Comparison of ENCODE assay signal across 8 mouse cellular contexts in the genomic region with DNA sequence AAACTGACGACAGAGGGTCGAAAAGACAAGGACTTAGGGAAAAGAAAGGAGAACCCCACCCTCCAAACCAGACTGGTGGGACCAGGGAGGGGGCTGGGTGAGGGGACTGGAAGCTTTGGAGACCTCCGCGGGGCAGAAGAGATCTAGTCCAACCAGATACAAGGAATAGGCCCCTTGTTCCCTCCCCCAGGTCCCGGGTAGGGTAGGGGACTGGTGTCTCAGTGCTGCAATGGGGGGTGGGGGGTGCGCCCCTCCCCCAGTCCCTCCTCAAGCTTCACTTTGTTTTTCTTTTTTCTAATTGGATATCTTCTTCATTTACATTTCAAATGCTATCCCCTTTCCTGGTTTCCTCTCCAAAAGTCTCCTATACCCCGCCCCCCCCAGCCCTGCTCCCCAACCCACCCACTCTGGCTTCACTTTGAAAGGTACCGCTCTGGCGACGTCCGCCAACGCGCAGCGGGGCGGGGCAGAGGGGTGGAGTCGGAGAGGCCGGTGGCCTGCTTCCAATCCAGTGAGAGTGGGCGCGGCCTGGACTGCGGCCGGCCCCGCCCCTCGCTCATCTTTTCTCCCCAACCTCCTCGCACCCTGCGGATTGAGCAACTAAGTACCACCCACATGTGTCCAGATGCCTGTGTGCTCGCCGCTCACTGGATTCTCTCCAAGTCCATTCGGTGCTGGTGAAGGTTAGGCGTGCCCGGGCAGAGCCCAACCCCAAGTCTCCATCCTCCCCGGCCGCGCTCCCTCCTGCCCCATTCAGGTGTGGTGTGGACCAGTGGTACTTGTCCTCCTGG. TPM values are rescaled to one million over a fixed set of nuclear protein-coding genes. Genes with fewer than 3 reads are reported as not detected.
DNase-seq lines count a peak whose midpoint lies in the region; ATAC-seq and TF ChIP-seq lines count a peak whose summit lies in the region.

No protein-coding gene starts in this region.

- no peaks in the 10 kb centered on the region for H3K79me2 ChIP-seq in myocyte (ENCODE audit: control insufficient read depth, insufficient read depth)

- H3K27ac ChIP-seq in brown adipose tissue, adult 24 weeks (replicated peaks; ENCODE audit: low read depth, low read length): no peak overlapping the region
- H3K27ac ChIP-seq in heart, embryonic 11.5 days (ENCODE audit: low read depth, low read length): no peak overlapping the region
- peak overlapping the region; percentile 29; the same call in 1 of the 2 replicates for H3K27ac ChIP-seq in kidney, embryonic 16.5 days (ENCODE audit: low read length)
- no peak overlapping the region for H3K27ac ChIP-seq in liver, embryonic 11.5 days (ENCODE audit: low read depth, low read length)

- WGBS in heart, embryonic 11.5 days (ENCODE audit: insufficient replicate concordance): 14% methylated on average over 31 of the region's 33 CpGs
- 22% methylated on average over 33 of the region's 33 CpGs for WGBS in kidney, embryonic 16.5 days
- WGBS in liver, embryonic 11.5 days: 12% methylated on average over 33 of the region's 33 CpGs

- no peaks in the 10 kb centered on the region for H3K27me3 ChIP-seq in heart, embryonic 11.5 days (ENCODE audit: control insufficient read depth, insufficient read depth, low read length)
- H3K27me3 ChIP-seq in kidney, embryonic 16.5 days (ENCODE audit: insufficient read depth, low read length): peaks cover 2% of the 10 kb centered on the region; the same call in 1 of the 2 replicates
- H3K27me3 ChIP-seq in liver, embryonic 11.5 days (replicated peaks; ENCODE audit: control insufficient read depth, insufficient read depth, low read length): 0 out of 2 replicates have a peak, but pooled peaks cover 4% of the 10 kb centered on the region
- no peaks in the 10 kb centered on the region for H3K27me3 ChIP-seq in myocyte (ENCODE audit: control insufficient read depth, insufficient read depth, insufficient read length)

- ATAC-seq in CD4-positive, CD25-positive, alpha-beta regulatory T cell, adult 4 months: peak; percentile 98
- ATAC-seq in erythroid progenitor cell, adult 5-6 weeks (replicated peaks; ENCODE audit: low FRiP score, poor library complexity, severe bottlenecking): peak; percentile 100
- peak; percentile 98 for ATAC-seq in heart, embryonic 11.5 days (replicated peaks; ENCODE audit: insufficient number of reproducible peaks, low FRiP score, low TSS enrichment)
- peak; percentile 99 for ATAC-seq in kidney, embryonic 16.5 days (ENCODE audit: low FRiP score, low TSS enrichment)
- ATAC-seq in liver, embryonic 11.5 days (replicated peaks; ENCODE audit: low FRiP score): peak; percentile 98

- H3K4me2 ChIP-seq in heart, embryonic 11.5 days: peak overlapping the region; percentile 72
- peak overlapping the region; percentile 69 for H3K4me2 ChIP-seq in kidney, embryonic 16.5 days (replicated peaks; ENCODE audit: low read depth, low read length)
- H3K4me2 ChIP-seq in liver, embryonic 11.5 days: peak overlapping the region; percentile 69
- H3K4me2 ChIP-seq in myocyte (ENCODE audit: low read depth): peak overlapping the region; percentile 65

- H3K9me3 ChIP-seq in heart, embryonic 11.5 days (replicated peaks; ENCODE audit: control insufficient read depth, low read length): no peaks in the 10 kb centered on the region
- no peaks in the 10 kb centered on the region for H3K9me3 ChIP-seq in kidney, embryonic 16.5 days (ENCODE audit: low read length)
- H3K9me3 ChIP-seq in liver, embryonic 11.5 days (ENCODE audit: control insufficient read depth, low read length): no peaks in the 10 kb centered on the region

- H3K4me3 ChIP-seq in brown adipose tissue, adult 24 weeks (ENCODE audit: insufficient read depth, low read depth, low read length): peak overlapping the region; percentile 38
- H3K4me3 ChIP-seq in heart, embryonic 11.5 days (ENCODE audit: low read depth, low read length): peak overlapping the region; percentile 35
- peak overlapping the region; percentile 44 for H3K4me3 ChIP-seq in kidney, embryonic 16.5 days (ENCODE audit: low read length)
- H3K4me3 ChIP-seq in liver, embryonic 11.5 days (ENCODE audit: low read depth, low read length): peak overlapping the region; percentile 37
- peak overlapping the region; percentile 14 for H3K4me3 ChIP-seq in myocyte

- no peaks in the 10 kb centered on the region for H3K36me3 ChIP-seq in heart, embryonic 11.5 days (ENCODE audit: control insufficient read depth, insufficient read depth, low read length)
- H3K36me3 ChIP-seq in kidney, embryonic 16.5 days (ENCODE audit: insufficient read depth, low read length): no peaks in the 10 kb centered on the region
- no peaks in the 10 kb centered on the region for H3K36me3 ChIP-seq in liver, embryonic 11.5 days (ENCODE audit: control insufficient read depth, insufficient read depth, low read length)
- H3K36me3 ChIP-seq in myocyte (ENCODE audit: control insufficient read depth, insufficient read depth): no peaks in the 10 kb centered on the region

- no peak overlapping the region for H3ac ChIP-seq in myocyte (ENCODE audit: control insufficient read depth, insufficient read length)

- H3K9ac ChIP-seq in heart, embryonic 11.5 days (ENCODE audit: low read depth, low read length): no peak overlapping the region
- H3K9ac ChIP-seq in kidney, embryonic 16.5 days (replicated peaks; ENCODE audit: low read length): peak overlapping the region; percentile 38; the same call in 1 of the 2 replicates
- H3K9ac ChIP-seq in liver, embryonic 11.5 days (ENCODE audit: low read depth, low read length): no peak overlapping the region

- H3K4me1 ChIP-seq in brown adipose tissue, adult 24 weeks (ENCODE audit: control insufficient read depth, insufficient read depth, insufficient read length, low read length): no peaks in the 10 kb centered on the region
- no peaks in the 10 kb centered on the region for H3K4me1 ChIP-seq in heart, embryonic 11.5 days (ENCODE audit: control insufficient read depth, insufficient read depth, low read length)
- H3K4me1 ChIP-seq in kidney, embryonic 16.5 days (ENCODE audit: insufficient read depth, low read length): no peaks in the 10 kb centered on the region
- no peaks in the 10 kb centered on the region for H3K4me1 ChIP-seq in liver, embryonic 11.5 days (replicated peaks; ENCODE audit: control insufficient read depth, insufficient read depth, low read length)

- peak; percentile 72 for DNase-seq in liver, embryonic 11.5 days (ENCODE audit: low spot score)
- DNase-seq in spleen, postnatal 4 days (ENCODE audit: low spot score in 2 of 2): peak; percentile 70 to 86

- TF ChIP-seq POLR2A in myocyte (IDR thresholded peaks at IDR 0.05; ENCODE audit: insufficient read length, low read depth): peak; percentile 25

TF ChIP-seq in myocyte, 11 proteins besides CTCF, POLR2A, EP300 and RAD21 (continues in another document):
- TF ChIP-seq SRF (IDR thresholded peaks at IDR 0.05; ENCODE audit: control insufficient read depth, insufficient read length, low read depth) (no peak), CEBPB (IDR thresholded peaks at IDR 0.05; ENCODE audit: insufficient read depth, poor library complexity, severe bottlenecking) (peak; percentile 68), E2F4 (IDR thresholded peaks at IDR 0.05; ENCODE audit: insufficient read depth) (peak; percentile 42), POLR2AphosphoS2 (IDR thresholded peaks at IDR 0.05; ENCODE audit: insufficient read length, low read depth) (no peak), REST (IDR thresholded peaks at IDR 0.05; ENCODE audit: insufficient read depth, insufficient read length) (no peak), TCF12 (IDR thresholded peaks at IDR 0.05; ENCODE audit: insufficient read depth, poor library complexity, severe bottlenecking) (no peak), MYOD1 (IDR thresholded peaks at IDR 0.05; ENCODE audit: control insufficient read depth in 1 of 3, insufficient read length in 2 of 3, low read depth in 2 of 3) (no peak), TCF3 (IDR thresholded peaks at IDR 0.05; ENCODE audit: insufficient read length, low read depth) (no peak), USF1 (IDR thresholded peaks at IDR 0.05; ENCODE audit: low read depth) (no peak)

RNA-seq across cellular contexts. Expression of a gene that starts 8.6 kb away (rescaled TPM):
- not detected for polyA plus RNA-seq in CD4-positive, CD25-positive, alpha-beta regulatory T cell, adult 4 months (2017; shearing (Covaris generic))
- 5.1 and 5.9 TPM in 2 replicates for polyA plus RNA-seq in brown adipose tissue, adult 24 weeks (2012; ENCODE audit: insufficient read depth, insufficient read length, missing spikeins)
- total RNA-seq in erythroid progenitor cell, adult 5-6 weeks (2015; ENCODE audit: low replicate concordance): 10.1 and 11.7 TPM in 2 replicates
- total RNA-seq in erythroid progenitor cell, adult 5-6 weeks (2017; ENCODE audit: low replicate concordance): 4.0 and 19.3 TPM in 2 replicates
- 2.1 and 3.3 TPM in 2 replicates for polyA plus RNA-seq in heart, embryonic 11.5 days (2014; fragmentation: Nextera tagmentation; extraction: Ambion mirVana)
- 21.7 and 22.7 TPM in 2 replicates for polyA plus RNA-seq in kidney, embryonic 16.5 days (2015; fragmentation: Nextera tagmentation; extraction: Ambion mirVana)
- polyA plus RNA-seq in liver, embryonic 11.5 days (2014; fragmentation: Nextera tagmentation; extraction: Ambion mirVana): 0.99 and 1.1 TPM in 2 replicates
- polyA plus RNA-seq in myocyte (2012; fragmentation: generic; extraction: Trizol): 2.1 TPM

RNA-seq across cellular contexts. Expression of a gene that starts 37.8 kb away (rescaled TPM):
- polyA plus RNA-seq in CD4-positive, CD25-positive, alpha-beta regulatory T cell, adult 4 months (2017; shearing (Covaris generic)): 1 to 10 TPM; 7.7 to 8.3 TPM
- 1.3 and 2.4 TPM in 2 replicates for polyA plus RNA-seq in brown adipose tissue, adult 24 weeks (2012; ENCODE audit: insufficient read depth, insufficient read length, missing spikeins)
- total RNA-seq in erythroid progenitor cell, adult 5-6 weeks (2015; ENCODE audit: low replicate concordance): 25.6 and 29.3 TPM in 2 replicates
- total RNA-seq in erythroid progenitor cell, adult 5-6 weeks (2017; ENCODE audit: low replicate concordance): 31.9 and 42.4 TPM in 2 replicates
- polyA plus RNA-seq in heart, embryonic 11.5 days (2014; fragmentation: Nextera tagmentation; extraction: Ambion mirVana): 10.0 and 11.2 TPM in 2 replicates
- polyA plus RNA-seq in kidney, embryonic 16.5 days (2015; fragmentation: Nextera tagmentation; extraction: Ambion mirVana): 13.6 and 14.7 TPM in 2 replicates
- 28.1 and 31.9 TPM in 2 replicates for polyA plus RNA-seq in liver, embryonic 11.5 days (2014; fragmentation: Nextera tagmentation; extraction: Ambion mirVana)
- polyA plus RNA-seq in myocyte (2012; fragmentation: generic; extraction: Trizol): 2.5 TPM

RNA-seq across cellular contexts. Expression of a gene that starts 55.0 kb away (rescaled TPM):
- not detected for polyA plus RNA-seq in CD4-positive, CD25-positive, alpha-beta regulatory T cell, adult 4 months (2017; shearing (Covaris generic))
- polyA plus RNA-seq in brown adipose tissue, adult 24 weeks (2012; ENCODE audit: insufficient read depth, insufficient read length, missing spikeins): 0.95 and 5.3 TPM in 2 replicates
- 0.72 TPM in 1 of 2 replicates, not detected in the other for total RNA-seq in erythroid progenitor cell, adult 5-6 weeks (2015; ENCODE audit: low replicate concordance)
- total RNA-seq in erythroid progenitor cell, adult 5-6 weeks (2017; ENCODE audit: low replicate concordance): 0.51 TPM in 1 of 2 replicates, not detected in the other
- polyA plus RNA-seq in heart, embryonic 11.5 days (2014; fragmentation: Nextera tagmentation; extraction: Ambion mirVana): 1.3 and 2.2 TPM in 2 replicates
- 0.14 and 0.26 TPM in 2 replicates for polyA plus RNA-seq in kidney, embryonic 16.5 days (2015; fragmentation: Nextera tagmentation; extraction: Ambion mirVana)
- polyA plus RNA-seq in liver, embryonic 11.5 days (2014; fragmentation: Nextera tagmentation; extraction: Ambion mirVana): not detected in 2 replicates
- 1.6 TPM for polyA plus RNA-seq in myocyte (2012; fragmentation: generic; extraction: Trizol)
